Mouse (Mus musculus): Measurements from ENCODE around the gene Gfm1. TPM values are rescaled to one million over a fixed set of nuclear protein-coding genes. Genes with fewer than 3 reads are reported as not detected.

Gfm1 gene
- total RNA-seq, 2 experiments from 2014 or later = 104 to 135 TPM

DNA sequence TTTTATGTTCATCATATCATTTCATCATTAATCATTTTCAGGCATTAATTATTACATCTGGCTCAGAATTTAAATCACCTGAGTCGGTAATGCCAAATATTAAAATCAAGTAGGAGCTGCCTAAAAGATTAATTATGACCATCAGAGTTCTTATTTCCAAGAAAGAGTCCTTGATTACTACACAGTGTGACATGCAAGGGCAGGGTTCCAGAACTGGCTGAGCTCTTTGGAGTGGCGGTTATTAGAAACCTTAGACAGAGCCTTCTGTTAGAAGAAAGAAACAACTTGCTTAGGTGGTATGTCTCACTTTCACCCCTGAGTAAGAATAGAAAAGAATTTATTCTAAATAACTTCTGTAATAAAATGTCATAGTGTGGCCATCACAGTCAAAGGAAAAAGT lies 37.4 kb downstream of the Gfm1 start:
- intact Hi-C loops (cut with DNase I) = no loop called here
- TF ChIP-seq CTCF (IDR thresholded peaks at IDR 0.05) = no peak
- no peak overlapping the region for H3K27ac ChIP-seq
- no peak overlapping the region for H3K4me3 ChIP-seq
- no peak for DNase-seq

DNA sequence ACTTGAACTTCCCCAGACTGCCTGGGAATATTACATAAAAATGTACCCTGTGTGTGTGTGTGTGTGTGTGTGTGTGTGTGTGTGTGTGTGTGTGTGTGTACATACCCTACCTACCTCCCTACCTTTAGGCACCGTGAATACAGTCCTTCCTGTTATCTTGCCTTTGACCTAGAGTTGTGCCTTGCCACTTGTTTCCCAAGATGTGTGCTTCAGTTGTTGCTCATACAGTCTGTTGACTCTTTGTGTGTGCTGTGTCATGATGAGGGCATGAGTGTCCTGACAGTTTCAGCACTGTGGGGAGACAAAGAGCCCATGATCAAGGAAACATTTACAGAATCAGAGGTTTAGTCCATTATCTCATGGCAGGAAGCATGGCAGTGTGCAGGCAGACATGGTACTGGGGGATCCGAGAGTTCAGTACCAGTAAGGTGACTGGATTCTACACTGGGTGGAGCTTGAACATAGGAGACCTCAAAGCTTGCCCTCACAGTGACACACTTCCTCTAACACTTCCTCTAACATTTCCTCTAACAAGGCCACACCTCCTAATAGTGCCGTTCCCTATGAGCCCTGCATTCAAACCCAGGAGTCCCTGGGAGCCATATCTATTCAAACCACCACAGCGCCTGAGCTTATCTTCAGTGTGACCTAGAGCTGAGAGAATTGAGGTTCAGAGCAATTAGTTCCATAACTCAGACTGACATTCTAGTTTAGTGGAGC lies 41.7 kb downstream of the Gfm1 start:
- Histone ChIP-seq H3K4me3 (no peak overlapping the region), H3K27ac (no peak overlapping the region)
- DNase-seq = no peak
- intact Hi-C loops (cut with DNase I) = no loop called here
- TF ChIP-seq CTCF (IDR thresholded peaks at IDR 0.05) = no peak

DNA sequence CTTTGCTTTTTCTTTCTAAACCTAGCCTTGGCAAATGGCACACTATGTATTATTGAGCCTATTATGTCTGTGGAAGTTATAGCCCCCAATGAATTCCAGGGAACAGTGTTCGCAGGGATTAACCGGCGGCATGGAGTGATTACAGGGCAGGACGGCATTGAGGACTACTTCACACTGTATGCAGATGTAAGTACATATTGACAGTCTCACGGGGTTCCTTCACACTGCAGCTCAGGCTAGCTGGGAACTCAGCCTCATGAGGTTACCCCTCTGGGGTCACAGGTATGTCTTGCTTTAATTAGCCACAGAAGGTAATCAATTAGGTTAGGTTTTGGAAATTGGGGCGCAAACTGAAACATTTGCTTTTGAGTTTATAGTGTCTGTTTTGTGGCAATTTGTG lies 43.5 kb downstream of the Gfm1 start:
- TF ChIP-seq CTCF (IDR thresholded peaks at IDR 0.05) = no peak
- Histone ChIP-seq H3K27ac (no peak overlapping the region), H3K4me3 (no peak overlapping the region)
- intact Hi-C loops (cut with DNase I) = no loop called here
- no peak for DNase-seq

DNA sequence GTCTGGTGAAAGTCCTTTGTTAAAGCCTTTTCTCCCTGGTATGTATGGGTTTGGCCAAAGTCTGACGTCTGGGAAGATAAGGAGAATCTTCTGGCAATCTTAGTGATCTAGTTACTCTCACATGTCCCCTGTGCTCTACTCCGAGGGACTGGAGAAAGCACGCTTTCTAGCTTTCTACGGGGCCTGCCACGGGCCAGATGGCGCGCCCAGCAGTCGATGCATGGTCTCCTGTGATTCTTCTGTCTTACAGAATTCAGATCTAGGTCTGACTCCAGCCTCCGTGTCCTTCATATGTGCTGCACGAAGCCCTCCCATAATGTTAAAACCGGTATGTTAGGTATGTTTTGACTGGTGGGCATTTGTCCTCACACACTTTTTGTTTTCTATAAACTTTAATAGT lies 49.9 kb downstream of the Gfm1 start:
- Histone ChIP-seq H3K4me3 (no peak overlapping the region), H3K27ac (no peak overlapping the region)
- TF ChIP-seq CTCF (IDR thresholded peaks at IDR 0.05) = no peak
- intact Hi-C loops (cut with DNase I) = no loop called here
- no peak for DNase-seq

DNA sequence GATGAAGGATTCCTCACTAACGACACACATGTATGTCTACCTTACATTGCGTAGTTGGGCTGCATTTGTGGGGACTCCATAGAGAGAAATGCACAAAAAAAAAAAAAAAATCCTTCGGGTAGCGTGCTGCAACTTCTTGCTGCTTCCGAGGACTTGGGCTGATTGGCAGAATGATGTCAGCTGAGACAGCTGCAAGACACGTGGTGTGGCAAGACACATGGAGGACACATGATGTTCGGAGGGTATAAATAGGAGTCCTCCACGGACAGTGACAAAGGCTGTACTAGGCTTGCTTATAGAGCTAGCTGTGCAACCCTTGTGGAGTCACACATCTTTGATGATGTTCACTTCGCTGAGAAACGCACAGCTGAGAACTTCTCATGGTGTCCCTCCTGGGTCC lies 52.5 kb downstream of the Gfm1 start:
- intact Hi-C loops (cut with DNase I) = no loop called here
- DNase-seq = no peak
- no peak for TF ChIP-seq CTCF (IDR thresholded peaks at IDR 0.05)
- Histone ChIP-seq H3K27ac (no peak overlapping the region), H3K4me3 (no peak overlapping the region)

DNA sequence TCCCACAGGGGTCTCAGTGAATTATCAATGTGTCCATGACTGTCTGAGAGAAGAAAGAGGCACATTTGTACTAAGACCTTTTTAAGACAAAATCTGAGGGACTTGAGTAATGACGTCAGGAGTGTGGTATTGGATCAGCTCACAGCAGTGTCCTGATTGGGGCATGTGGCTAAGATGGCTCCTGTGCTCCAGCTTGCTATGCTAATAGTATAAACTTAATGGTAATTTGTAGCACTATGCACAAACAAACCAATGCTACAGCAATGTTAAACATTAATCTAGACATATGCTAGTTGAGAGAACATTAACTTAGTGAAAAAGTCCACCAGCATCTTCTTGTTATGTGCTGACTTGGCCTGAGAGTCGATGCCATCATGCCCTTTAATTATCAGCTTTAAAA lies 55.3 kb downstream of the Gfm1 start:
- no peak overlapping the region for H3K27ac ChIP-seq
- intact Hi-C loops (cut with DNase I) = no loop called here
- no peak for DNase-seq
- no peak overlapping the region for H3K4me3 ChIP-seq
- no peak for TF ChIP-seq CTCF (IDR thresholded peaks at IDR 0.05)

DNA sequence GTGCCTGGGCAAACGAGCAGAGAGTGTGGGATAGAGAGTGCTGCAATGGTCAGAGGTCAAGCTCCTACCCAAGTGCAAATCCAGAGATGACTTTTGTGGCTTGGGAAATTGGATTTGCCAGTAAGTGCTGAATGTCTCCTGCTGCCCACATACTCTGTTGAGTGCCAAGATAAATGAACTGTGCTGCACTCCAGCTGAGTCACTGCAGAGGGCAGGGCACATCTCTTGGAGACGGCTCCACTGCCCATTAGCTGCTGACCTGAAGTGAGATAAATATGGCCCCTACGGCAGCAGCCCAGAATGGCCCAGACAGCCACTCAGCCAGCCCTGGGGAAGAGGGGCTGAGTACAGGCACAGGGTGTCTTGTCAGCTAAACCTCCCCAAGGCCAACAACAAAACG lies 60.3 kb downstream of the Gfm1 start:
- intact Hi-C loops (cut with DNase I) = no loop called here
- H3K4me3 ChIP-seq = no peak overlapping the region
- DNase-seq = no peak
- TF ChIP-seq CTCF (IDR thresholded peaks at IDR 0.05) = no peak
- H3K27ac ChIP-seq = no peak overlapping the region

DNA sequence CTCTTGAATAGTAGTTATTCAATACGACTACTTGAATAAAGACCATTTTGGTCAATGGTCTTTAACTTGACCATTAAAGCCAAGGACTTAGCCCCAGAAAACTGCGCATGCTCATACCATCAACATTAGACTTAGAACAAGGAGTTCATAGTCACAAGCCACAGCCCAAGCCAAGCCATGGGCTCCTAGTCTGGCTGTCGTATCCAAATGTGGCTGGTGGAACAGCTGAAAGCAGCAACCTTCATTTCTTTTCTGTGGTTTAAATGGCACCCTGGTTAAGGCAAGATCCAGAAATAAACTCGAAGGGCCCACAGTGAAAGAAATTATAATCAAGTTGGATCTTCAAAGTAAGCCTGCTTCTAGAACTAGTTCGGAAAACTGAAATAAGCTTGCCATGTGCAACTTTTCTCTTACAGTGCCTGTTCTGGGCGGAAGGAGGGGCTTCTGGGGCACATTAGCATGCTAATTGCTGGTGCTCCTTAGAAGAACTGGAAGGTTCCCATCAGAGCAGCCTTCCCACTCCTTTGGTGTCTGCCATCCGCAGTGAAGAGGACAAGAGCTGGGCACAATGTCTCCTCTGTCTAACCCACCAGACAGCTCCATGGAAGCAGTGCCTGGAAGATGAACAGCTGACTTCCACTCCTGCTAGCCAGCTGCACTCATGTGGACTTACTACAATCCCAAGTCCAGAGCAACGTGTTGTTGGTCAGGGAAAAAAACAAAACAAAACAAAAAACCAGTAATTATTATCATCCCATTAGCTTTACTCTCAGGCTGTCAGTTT lies 62.4 kb downstream of the Gfm1 start:
- Histone ChIP-seq H3K4me3 (no peak overlapping the region), H3K27ac (no peak overlapping the region)
- no peak for TF ChIP-seq CTCF (IDR thresholded peaks at IDR 0.05)
- intact Hi-C loops (cut with DNase I) = no loop called here
- DNase-seq = no peak

DNA sequence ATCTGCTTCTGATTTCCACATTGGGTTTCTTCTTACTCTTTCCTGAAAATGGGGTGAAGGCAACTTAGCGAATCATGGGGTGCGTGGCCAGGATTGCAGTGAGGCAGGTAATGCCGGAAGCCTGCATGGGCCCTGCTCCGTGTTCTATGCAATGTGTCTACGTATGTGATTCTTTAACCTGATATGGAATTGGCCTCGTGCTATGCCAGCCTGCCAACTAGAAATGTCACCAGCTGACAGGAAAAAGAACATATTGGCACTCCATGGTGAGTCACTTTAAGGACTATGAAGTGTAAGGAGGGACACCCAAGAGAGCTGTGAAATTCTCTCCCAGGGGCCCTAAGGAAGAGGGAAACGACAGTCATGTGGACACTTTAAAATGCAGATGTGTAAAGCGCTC lies 63.2 kb downstream of the Gfm1 start:
- no peak overlapping the region for H3K4me3 ChIP-seq
- no peak overlapping the region for H3K27ac ChIP-seq
- no peak for TF ChIP-seq CTCF (IDR thresholded peaks at IDR 0.05)
- intact Hi-C loops (cut with DNase I) = no loop called here
- no peak for DNase-seq

DNA sequence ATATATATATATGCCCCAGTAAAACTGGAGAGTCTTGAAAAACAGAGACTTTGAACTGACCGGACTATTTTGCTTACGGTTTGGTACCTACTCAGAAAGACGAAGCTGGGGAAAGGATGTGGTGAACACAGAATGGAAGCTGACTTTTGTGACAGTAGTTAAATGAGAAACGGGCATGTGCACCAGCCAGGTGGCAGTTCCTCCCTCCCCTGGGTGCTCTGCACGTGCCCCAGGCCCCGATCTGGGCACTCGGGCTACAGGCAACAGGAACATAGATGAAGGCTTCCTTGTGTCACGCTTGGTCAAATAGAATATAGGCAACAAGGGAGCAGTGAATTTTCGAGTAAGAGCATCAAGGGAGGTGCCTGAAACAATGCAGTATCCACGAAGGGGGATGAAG lies 66.4 kb downstream of the Gfm1 start:
- intact Hi-C loops (cut with DNase I) = no loop called here
- no peak for DNase-seq
- H3K4me3 ChIP-seq = no peak overlapping the region

DNA sequence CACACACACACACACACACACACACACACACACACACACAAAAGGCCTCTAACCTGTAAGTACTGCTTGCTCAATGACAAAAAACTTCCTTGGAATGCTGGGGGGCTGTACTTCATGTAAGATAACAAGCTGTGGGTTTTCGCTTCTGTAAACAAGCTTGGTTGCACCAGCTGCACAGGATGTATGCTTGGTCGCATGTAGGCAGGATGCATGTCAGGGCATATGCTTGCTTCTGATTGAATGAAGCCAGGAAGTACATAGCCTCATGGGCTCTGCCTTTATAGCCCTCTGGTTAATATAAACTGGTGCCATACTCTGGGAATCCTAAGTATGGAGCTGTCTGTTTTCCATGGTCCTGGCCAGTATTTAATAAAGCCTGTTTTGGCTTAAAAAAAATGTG lies 68.1 kb downstream of the Gfm1 start:
- Histone ChIP-seq H3K4me3 (no peak overlapping the region), H3K27ac (no peak overlapping the region)
- DNase-seq = no peak
- intact Hi-C loops (cut with DNase I) = no loop called here
- TF ChIP-seq CTCF (IDR thresholded peaks at IDR 0.05) = no peak

More for the DNA sequence above, 66.4 kb downstream of the Gfm1 start:
- H3K27ac ChIP-seq = no peak overlapping the region
- no peak for TF ChIP-seq CTCF (IDR thresholded peaks at IDR 0.05)

DNA sequence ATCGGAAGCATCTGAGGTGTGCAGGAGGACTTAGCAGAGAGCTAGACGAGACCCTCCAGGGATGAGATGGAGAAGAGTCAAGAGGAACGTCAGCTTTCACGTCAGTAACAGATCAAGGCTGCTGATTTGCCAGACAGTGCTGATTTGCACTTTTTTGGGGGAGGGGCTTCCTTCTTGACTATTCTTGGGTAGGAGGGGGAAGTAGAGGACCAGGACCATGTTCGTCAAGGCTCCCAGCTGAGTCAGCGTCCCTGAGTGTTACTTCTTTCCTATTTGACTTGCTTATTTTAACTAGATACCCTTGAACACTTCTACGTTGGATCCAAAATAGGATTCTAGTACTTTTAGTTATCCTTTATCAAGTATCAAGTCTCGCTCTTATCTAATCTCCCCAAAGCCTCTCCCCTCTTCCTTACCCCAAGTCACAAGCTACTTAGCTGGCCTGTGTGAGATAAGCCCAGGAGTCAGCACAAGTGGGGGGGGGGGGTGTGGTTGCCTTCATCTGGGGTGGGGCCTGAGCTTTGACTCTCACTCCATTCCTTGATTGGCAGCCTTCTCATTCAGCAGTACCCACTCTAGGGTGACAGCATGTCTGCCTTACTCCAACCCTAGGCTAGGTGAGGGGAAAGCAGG lies 69.0 kb downstream of the Gfm1 start:
- Histone ChIP-seq H3K27ac (no peak overlapping the region), H3K4me3 (no peak overlapping the region)
- no peak for TF ChIP-seq CTCF (IDR thresholded peaks at IDR 0.05)
- intact Hi-C loops (cut with DNase I) = no loop called here
- no peak for DNase-seq

DNA sequence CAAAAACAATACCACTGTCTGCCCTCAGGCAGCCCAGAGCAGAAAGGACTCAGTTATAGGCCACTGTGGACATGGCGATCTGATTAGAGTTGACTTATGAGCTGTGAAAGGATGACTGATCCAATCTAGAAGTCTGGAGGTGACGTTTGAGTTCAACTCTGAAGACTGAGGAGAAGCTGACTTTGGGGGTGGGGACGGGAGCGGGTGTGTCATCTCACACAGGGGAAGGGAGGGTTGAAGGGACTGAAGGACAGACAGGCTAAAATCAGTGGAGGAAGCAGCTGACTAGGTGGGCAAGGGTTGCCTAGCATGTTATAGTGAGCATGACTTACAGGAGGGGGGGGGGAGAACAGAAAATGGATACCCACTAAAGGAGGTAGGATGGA lies 69.5 kb downstream of the Gfm1 start:
- intact Hi-C loops (cut with DNase I) = no loop called here
- Histone ChIP-seq H3K4me3 (no peak overlapping the region), H3K27ac (no peak overlapping the region)
- TF ChIP-seq CTCF (IDR thresholded peaks at IDR 0.05) = no peak
- DNase-seq = no peak
